Mouse (Mus musculus): ENCODE results near the gene Prr14l.
"Not testable (repeated sequence)": the region's sequence is repeated elsewhere in the genome, so short reads cannot be mapped to it uniquely, and the experiment has no call there.

- TF ChIP-seq CTCF (IDR thresholded peaks at IDR 0.05; ENCODE audit: control insufficient read depth, insufficient read depth, low read length); POLR2A (IDR thresholded peaks at IDR 0.05; ENCODE audit: borderline replicate concordance, control insufficient read depth, low read depth, low read length): not testable (repeated sequence)
Observed at GRCm38 (mm10) chr5:32849580-32849979, 4.5 kb downstream of the Prr14l start.
